Mouse (Mus musculus) fibroblast of lung, adult 2 months (primary cell): Measurements from ENCODE around the gene Kat2b.
"Not testable (repeated sequence)": the region's sequence is repeated elsewhere in the genome, so short reads cannot be mapped to it uniquely, and the experiment has no call there.

Source experiments
- DNase-seq: peaks from one replicate; pipeline ENCODE4 v3.0.0-alpha.2; 2011; ENCODE audit warnings: low read depth

The Kat2b gene

GRCm38 (mm10) chr17:53661056-53661840 lies 94.6 kb downstream of the Kat2b start:
- DNase-seq: no peak

- no peak for DNase-seq
Measured at GRCm38 (mm10) chr17:53664267-53664666, 97.6 kb downstream of the Kat2b start.

- DNase-seq: no peak
Measured at GRCm38 (mm10) chr17:53664703-53665382, 98.2 kb downstream of the Kat2b start.

GRCm38 (mm10) chr17:53670453-53670852 lies 103.8 kb downstream of the Kat2b start:
- no peak for DNase-seq

- DNase-seq: no peak
Measured at GRCm38 (mm10) chr17:53678716-53679115, 112.1 kb downstream of the Kat2b start.

- DNase-seq: no peak
Measured at GRCm38 (mm10) chr17:53688321-53688720, 121.7 kb downstream of the Kat2b start.

- DNase-seq: peak; percentile 95
Measured at GRCm38 (mm10) chr17:53688877-53689802, 122.5 kb downstream of the Kat2b start, which contains the start of gene Sgo1. TSS of gene Sgo1 (minus strand) at chr17:53689333.

GRCm38 (mm10) chr17:53689946-53690345 lies 123.3 kb downstream of the Kat2b start:
- DNase-seq: peak; percentile 3

GRCm38 (mm10) chr17:53694039-53694438 lies 127.4 kb downstream of the Kat2b start:
- DNase-seq: peak; percentile 50

- DNase-seq: not testable (repeated sequence)
Measured at GRCm38 (mm10) chr17:53697521-53697920, 130.9 kb downstream of the Kat2b start.

- DNase-seq: no peak
Measured at GRCm38 (mm10) chr17:53714453-53714852, 147.8 kb downstream of the Kat2b start.

- not testable (repeated sequence) for DNase-seq
Measured at GRCm38 (mm10) chr17:53715161-53715560, 148.5 kb downstream of the Kat2b start.

GRCm38 (mm10) chr17:53718474-53718873 lies 151.8 kb downstream of the Kat2b start:
- DNase-seq: no peak

- not testable (repeated sequence) for DNase-seq
Measured at GRCm38 (mm10) chr17:53718916-53719315, 152.3 kb downstream of the Kat2b start.
